Mouse (Mus musculus) E14TG2a.4 (cell line): Measurements from ENCODE around the gene Mesd.
"Not testable (repeated sequence)": the region's sequence is repeated elsewhere in the genome, so short reads cannot be mapped to it uniquely, and the experiment has no call there.

Experiments
- H3K27me3 ChIP-seq: 2 replicates; pipeline ENCODE4 v1.6.1; 2014; ENCODE audit warnings: low read length, control low read depth; ENCODE audit not compliant: insufficient read depth
- H3K36me3 ChIP-seq: 2 replicates; pipeline ENCODE4 v1.6.1; 2014; ENCODE audit warnings: low read length, control low read depth; ENCODE audit not compliant: insufficient read depth
- H3K4me1 ChIP-seq: replicated peaks from 2 replicates; pipeline ENCODE4 v1.6.1; 2014; ENCODE audit warnings: low read depth, low read length, control low read depth
- H3K4me3 ChIP-seq: replicated peaks from 2 replicates; pipeline ENCODE4 v1.5.1; 2014; ENCODE audit warnings: mild to moderate bottlenecking, low read length
- H3K9me3 ChIP-seq: 2 replicates; pipeline ENCODE4 v1.6.1; 2014; ENCODE audit warnings: low read length, control low read depth
- CTCF ChIP-seq: conservative IDR thresholded peaks from 2 replicates; pipeline ENCODE4 v1.5.1; 2014; ENCODE audit warnings: low read length
- NANOG ChIP-seq: IDR thresholded peaks from 2 replicates; pipeline ENCODE4 v1.6.1; 2014; ENCODE audit warnings: borderline replicate concordance, low read length, mixed read lengths
- POU5F1 ChIP-seq: IDR thresholded peaks from 2 replicates; pipeline ENCODE4 v1.6.1; 2014; ENCODE audit warnings: low read length, borderline replicate concordance

Gene Mesd

GRCm38 (mm10) chr7:83886366-83887129 lies 2.3 kb downstream of the Mesd start:
- no peak for TF ChIP-seq POU5F1
- no peak for TF ChIP-seq NANOG
- TF ChIP-seq CTCF: peak; percentile 61
- peaks cover 57% of the 10 kb centered on the region for H3K4me1 ChIP-seq
- H3K4me3 ChIP-seq: no peak overlapping the region
- no peaks in the 10 kb centered on the region for H3K27me3 ChIP-seq
- H3K9me3 ChIP-seq: no peaks in the 10 kb centered on the region
- peaks cover 13% of the 10 kb centered on the region for H3K36me3 ChIP-seq

- Histone ChIP-seq H3K36me3 (peaks cover 12% of the 10 kb centered on the region), H3K4me3 (no peak overlapping the region), H3K27me3 (no peaks in the 10 kb centered on the region), H3K4me1 (peaks cover 59% of the 10 kb centered on the region), H3K9me3 (no peaks in the 10 kb centered on the region)
- TF ChIP-seq CTCF (no peak), NANOG (no peak), POU5F1 (no peak)
These were observed 5.1 kb downstream of the Mesd start for GRCm38 (mm10) chr7:83889383-83889782.

- H3K36me3 ChIP-seq: peaks cover 18% of the 10 kb centered on the region
- H3K4me1 ChIP-seq: peaks cover 60% of the 10 kb centered on the region
- not testable (repeated sequence) for H3K9me3 ChIP-seq, H3K27me3 ChIP-seq, H3K4me3 ChIP-seq
These were observed 5.7 kb downstream of the Mesd start for GRCm38 (mm10) chr7:83889946-83890345.

- H3K9me3 ChIP-seq: no peaks in the 10 kb centered on the region
- TF ChIP-seq POU5F1: no peak
- TF ChIP-seq NANOG: no peak
- no peak for TF ChIP-seq CTCF
- peaks cover 50% of the 10 kb centered on the region for H3K4me1 ChIP-seq
- H3K36me3 ChIP-seq: peaks cover 35% of the 10 kb centered on the region
- H3K27me3 ChIP-seq: no peaks in the 10 kb centered on the region
- peak overlapping the region; percentile 97 for H3K4me3 ChIP-seq
These were observed 7.4 kb downstream of the Mesd start for GRCm38 (mm10) chr7:83891433-83892332.

GRCm38 (mm10) chr7:83892333-83892669 lies 8.0 kb downstream of the Mesd start:
- no peak for TF ChIP-seq NANOG
- H3K9me3 ChIP-seq: no peaks in the 10 kb centered on the region
- peaks cover 52% of the 10 kb centered on the region for H3K4me1 ChIP-seq
- H3K27me3 ChIP-seq: no peaks in the 10 kb centered on the region
- peaks cover 40% of the 10 kb centered on the region for H3K36me3 ChIP-seq
- H3K4me3 ChIP-seq: peak overlapping the region; percentile 97

GRCm38 (mm10) chr7:83894348-83894747 lies 10.1 kb downstream of the Mesd start:
- Histone ChIP-seq H3K4me3 (no peak overlapping the region), H3K9me3 (no peaks in the 10 kb centered on the region), H3K27me3 (no peaks in the 10 kb centered on the region), H3K4me1 (peaks cover 67% of the 10 kb centered on the region), H3K36me3 (peaks cover 61% of the 10 kb centered on the region)
- TF ChIP-seq POU5F1: no peak
- TF ChIP-seq NANOG: no peak
- 0 out of 2 replicates have a peak, but pooled peaks have one; percentile 16 for TF ChIP-seq CTCF

- TF ChIP-seq CTCF: no peak
- TF ChIP-seq POU5F1: no peak
- TF ChIP-seq NANOG: no peak
- Histone ChIP-seq H3K4me1 (peaks cover 67% of the 10 kb centered on the region), H3K36me3 (peaks cover 78% of the 10 kb centered on the region), H3K4me3 (no peak overlapping the region), H3K9me3 (no peaks in the 10 kb centered on the region), H3K27me3 (no peaks in the 10 kb centered on the region)
These were observed 11.9 kb downstream of the Mesd start for GRCm38 (mm10) chr7:83896077-83896740.

GRCm38 (mm10) chr7:83898267-83898666 lies 14.0 kb downstream of the Mesd start:
- H3K9me3 ChIP-seq: no peaks in the 10 kb centered on the region
- H3K27me3 ChIP-seq: no peaks in the 10 kb centered on the region
- H3K4me3 ChIP-seq: no peak overlapping the region
- no peak for TF ChIP-seq POU5F1
- TF ChIP-seq CTCF: no peak
- TF ChIP-seq NANOG: no peak
- peaks cover 79% of the 10 kb centered on the region for H3K4me1 ChIP-seq
- H3K36me3 ChIP-seq: peaks cover 78% of the 10 kb centered on the region
